Mouse (Mus musculus) heart, embryonic 11.5 days (tissue): ENCODE data around the gene Doxl2. TPM values are rescaled to one million over a fixed set of nuclear protein-coding genes. Genes with fewer than 3 reads are reported as not detected.
"Not testable (repeated sequence)": the region's sequence is repeated elsewhere in the genome, so short reads cannot be mapped to it uniquely, and the experiment has no call there.

Experiments used
- ATAC-seq: fragments of 200-750 bp; cut with Nextera tagmentation; replicated peaks from 2 replicates; pipeline ENCODE4 v1.8.0; 2017; ENCODE audit warnings: moderate library complexity; ENCODE audit not compliant: insufficient number of reproducible peaks, low FRiP score, low TSS enrichment
- H3K27ac ChIP-seq: fragments of 300-500 bp; sonication (generic); 2 replicates; pipeline ENCODE4 v1.5.1; 2014; ENCODE audit warnings: mild to moderate bottlenecking, low read depth, low read length
- H3K27me3 ChIP-seq: fragments of 300-500 bp; sonication (generic); 2 replicates; pipeline ENCODE4 v1.6.1; 2014; ENCODE audit warnings: mild to moderate bottlenecking, low read length, mixed read lengths; ENCODE audit not compliant: control insufficient read depth, insufficient read depth
- H3K36me3 ChIP-seq: fragments of 300-500 bp; sonication (generic); 2 replicates; pipeline ENCODE4 v1.6.1; 2014; ENCODE audit warnings: mild to moderate bottlenecking, low read length, moderate library complexity, mixed read lengths; ENCODE audit not compliant: control insufficient read depth, insufficient read depth
- H3K4me1 ChIP-seq: fragments of 300-500 bp; sonication (generic); 2 replicates; pipeline ENCODE4 v1.6.1; 2014; ENCODE audit warnings: low read length; ENCODE audit not compliant: control insufficient read depth, insufficient read depth
- H3K4me2 ChIP-seq: fragments of 300-500 bp; sonication (generic); 2 replicates; pipeline ENCODE4 v1.6.1; 2014; ENCODE audit warnings: mild to moderate bottlenecking, moderate library complexity
- H3K4me3 ChIP-seq: fragments of 300-500 bp; sonication (generic); 2 replicates; pipeline ENCODE4 v1.5.1; 2014; ENCODE audit warnings: low read depth, low read length
- H3K9ac ChIP-seq: fragments of 300-500 bp; sonication (generic); 2 replicates; pipeline ENCODE4 v1.6.1; 2014; ENCODE audit warnings: mild to moderate bottlenecking, low read depth, low read length, moderate library complexity
- H3K9me3 ChIP-seq: fragments of 300-500 bp; sonication (generic); replicated peaks from 2 replicates; pipeline ENCODE4 v1.6.1; 2016; ENCODE audit warnings: low read length; ENCODE audit not compliant: control insufficient read depth
- WGBS: fragments of 180-500 bp; shearing (Covaris S2); extraction: QIAGEN DNeasy Blood & Tissue Kit; methylation state at CpG from one replicate; pipeline ENCODE4 v1.1.7; 2014; ENCODE audit not compliant: insufficient replicate concordance; 5-methylcytosine and 5-hydroxymethylcytosine counted together
- polyA plus RNA-seq: library from polyadenylated mRNA; unstranded; fragments of >200 nt; fragmentation: Nextera tagmentation; extraction: Ambion mirVana; gene quantifications from 2 replicates; pipeline ENCODE4 v1.2.1, GENCODE M21; 2014

The Doxl2 gene
- polyA plus RNA-seq, 1 experiment from 2014 or later, result not detected

DNA sequence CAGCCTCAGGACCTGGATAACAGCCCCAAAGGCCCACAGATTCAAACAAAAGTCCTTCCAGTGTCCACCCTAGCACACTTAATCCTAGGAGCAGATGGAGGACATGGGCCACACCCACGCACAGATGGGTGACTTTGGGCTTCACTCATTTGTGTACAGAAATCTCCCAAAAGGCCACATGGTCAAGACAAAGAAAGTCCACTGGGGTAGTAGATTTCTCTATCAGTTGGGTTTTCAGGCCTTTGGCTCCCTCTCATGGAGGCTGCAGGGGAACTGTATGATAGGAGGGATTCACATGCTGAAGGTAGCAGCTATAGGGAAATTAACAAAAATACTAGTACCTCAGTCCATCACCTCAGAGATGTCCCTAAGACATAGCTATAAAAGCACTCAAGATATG is 16.7 kb upstream of the Doxl2 start:
- H3K27me3 ChIP-seq, result no peaks in the 10 kb centered on the region
- no peak for ATAC-seq
- no peak overlapping the region for H3K4me2 ChIP-seq
- H3K9me3 ChIP-seq, result no peaks in the 10 kb centered on the region
- no peaks in the 10 kb centered on the region for H3K36me3 ChIP-seq
- no peaks in the 10 kb centered on the region for H3K4me1 ChIP-seq
- no peak overlapping the region for H3K9ac ChIP-seq
- no peak overlapping the region for H3K4me3 ChIP-seq
- WGBS, result 76% methylated on average over 1 of the region's 1 CpGs
- no peak overlapping the region for H3K27ac ChIP-seq

DNA sequence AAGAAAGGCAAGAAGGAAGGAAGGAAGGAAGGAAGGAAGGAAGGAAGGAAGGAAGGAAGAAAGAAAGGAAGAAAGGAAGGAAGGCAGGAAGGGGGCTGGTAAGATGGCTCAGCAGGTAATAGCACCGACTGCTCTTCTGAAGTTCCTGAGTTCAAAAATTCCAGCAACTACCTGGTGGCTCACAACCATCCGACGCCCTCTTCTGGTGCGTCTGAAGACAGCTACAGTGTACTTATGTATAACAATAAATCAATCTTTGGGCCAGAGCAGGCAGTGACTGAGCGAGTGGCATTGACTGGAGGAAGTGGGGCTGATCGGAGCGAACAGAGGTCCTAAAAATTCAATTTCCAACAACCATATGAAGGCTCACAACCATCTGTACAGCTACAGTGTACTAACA is 15.6 kb upstream of the Doxl2 start:
- not testable (repeated sequence) for H3K4me2 ChIP-seq, H3K9ac ChIP-seq, ATAC-seq, H3K27me3 ChIP-seq, H3K36me3 ChIP-seq, H3K9me3 ChIP-seq, H3K27ac ChIP-seq, H3K4me3 ChIP-seq, H3K4me1 ChIP-seq
- WGBS, result 34% methylated on average over 7 of the region's 7 CpGs

DNA sequence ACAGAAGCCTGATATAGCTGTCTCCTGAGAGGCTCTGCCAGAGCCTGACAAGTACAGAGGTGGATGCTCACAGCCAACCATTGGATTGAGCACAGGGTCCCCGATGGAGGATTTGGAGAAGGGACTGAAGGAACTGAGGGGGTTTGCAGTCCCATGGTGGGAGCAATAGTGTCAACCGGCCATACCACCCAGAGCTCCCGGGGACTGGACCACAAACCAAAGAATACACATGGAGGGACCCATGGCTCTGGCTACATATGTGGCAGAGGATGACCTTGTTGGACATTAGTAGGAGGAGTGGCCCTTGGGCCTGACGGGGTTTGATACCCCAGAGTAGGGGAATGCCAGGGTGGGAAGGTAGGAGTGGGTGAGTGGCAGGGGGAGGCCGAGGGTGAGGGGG is 8.1 kb upstream of the Doxl2 start:
- not testable (repeated sequence) for H3K9me3 ChIP-seq, H3K4me2 ChIP-seq, H3K36me3 ChIP-seq, H3K9ac ChIP-seq, ATAC-seq, H3K4me1 ChIP-seq, H3K27ac ChIP-seq, H3K27me3 ChIP-seq, H3K4me3 ChIP-seq
- WGBS, result 77% methylated on average over 5 of the region's 5 CpGs

DNA sequence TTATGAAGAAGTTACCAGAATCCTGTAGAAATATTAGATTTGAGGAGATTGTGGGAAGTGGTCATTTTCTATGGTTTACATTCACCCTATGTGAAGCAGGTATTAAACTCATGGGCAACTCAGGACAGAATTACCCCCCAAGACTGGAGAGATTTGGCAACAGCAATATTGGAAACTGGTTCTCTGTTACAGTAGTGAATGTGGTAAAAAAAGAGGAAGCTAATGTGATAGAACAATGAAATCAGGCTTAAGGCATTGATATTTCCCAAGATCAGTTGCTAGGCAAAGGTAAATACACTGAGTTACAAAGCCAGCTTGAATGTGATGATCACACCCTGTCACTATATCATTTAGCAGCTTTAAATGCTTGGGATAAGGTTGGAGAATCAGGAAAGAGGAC is 6.9 kb upstream of the Doxl2 start:
- Histone ChIP-seq H3K9ac (no peak overlapping the region), H3K27me3 (no peaks in the 10 kb centered on the region), H3K4me3 (no peak overlapping the region), H3K27ac (no peak overlapping the region), H3K4me1 (no peaks in the 10 kb centered on the region), H3K4me2 (no peak overlapping the region), H3K9me3 (no peaks in the 10 kb centered on the region), H3K36me3 (no peaks in the 10 kb centered on the region)
- ATAC-seq, result no peak

DNA sequence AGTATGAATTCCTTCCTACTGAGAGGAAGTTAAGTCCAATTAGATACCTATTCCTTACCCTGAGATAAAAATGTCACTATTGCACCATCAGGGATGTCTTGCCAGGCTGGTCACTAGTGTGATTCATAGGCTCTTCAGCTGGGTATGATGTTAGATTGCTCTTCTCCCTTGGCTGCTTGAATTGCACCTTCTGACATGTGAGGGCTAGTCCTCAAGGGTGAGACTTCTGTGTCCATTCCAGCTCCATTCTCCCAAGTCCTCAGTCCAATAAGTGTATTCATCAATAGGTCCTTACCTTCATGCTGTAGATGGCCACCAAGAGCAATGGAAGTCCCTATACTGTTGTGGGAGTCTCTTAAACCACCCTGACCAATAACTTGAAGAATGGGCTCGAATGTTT is 4.9 kb downstream of the Doxl2 start:
- H3K4me1 ChIP-seq, result no peaks in the 10 kb centered on the region
- H3K27me3 ChIP-seq, result no peaks in the 10 kb centered on the region
- H3K9ac ChIP-seq, result no peak overlapping the region
- H3K36me3 ChIP-seq, result no peaks in the 10 kb centered on the region
- no peak for ATAC-seq
- H3K27ac ChIP-seq, result no peak overlapping the region
- H3K9me3 ChIP-seq, result no peaks in the 10 kb centered on the region
- no peak overlapping the region for H3K4me3 ChIP-seq
- H3K4me2 ChIP-seq, result no peak overlapping the region
- WGBS, result 45% methylated on average over 1 of the region's 1 CpGs

DNA sequence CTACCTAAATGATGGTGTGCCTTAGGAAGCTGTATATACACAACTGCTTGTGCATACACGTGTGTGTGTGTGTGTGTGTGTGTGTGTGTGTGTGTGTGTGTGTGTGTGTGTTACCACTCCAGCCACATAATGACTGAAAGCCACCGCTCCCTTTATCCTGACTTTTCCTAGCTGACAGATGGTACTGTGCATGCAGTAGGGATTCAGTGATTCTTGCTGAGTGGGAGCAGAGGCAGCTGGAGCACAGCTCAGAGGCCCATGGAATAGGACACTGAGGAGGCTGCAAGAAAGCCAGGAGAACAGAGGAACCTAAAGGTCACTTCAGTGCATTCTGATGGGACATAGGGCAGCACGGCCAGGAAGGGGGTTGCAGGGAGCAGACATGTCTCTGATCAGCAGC is 7.5 kb downstream of the Doxl2 start:
- H3K36me3 ChIP-seq, result no peaks in the 10 kb centered on the region
- no peak overlapping the region for H3K4me3 ChIP-seq
- H3K9me3 ChIP-seq, result no peaks in the 10 kb centered on the region
- WGBS, result 63% methylated on average over 3 of the region's 3 CpGs
- no peak overlapping the region for H3K27ac ChIP-seq
- no peak overlapping the region for H3K4me2 ChIP-seq
- H3K27me3 ChIP-seq, result no peaks in the 10 kb centered on the region
- ATAC-seq, result no peak
- no peaks in the 10 kb centered on the region for H3K4me1 ChIP-seq
- H3K9ac ChIP-seq, result no peak overlapping the region

DNA sequence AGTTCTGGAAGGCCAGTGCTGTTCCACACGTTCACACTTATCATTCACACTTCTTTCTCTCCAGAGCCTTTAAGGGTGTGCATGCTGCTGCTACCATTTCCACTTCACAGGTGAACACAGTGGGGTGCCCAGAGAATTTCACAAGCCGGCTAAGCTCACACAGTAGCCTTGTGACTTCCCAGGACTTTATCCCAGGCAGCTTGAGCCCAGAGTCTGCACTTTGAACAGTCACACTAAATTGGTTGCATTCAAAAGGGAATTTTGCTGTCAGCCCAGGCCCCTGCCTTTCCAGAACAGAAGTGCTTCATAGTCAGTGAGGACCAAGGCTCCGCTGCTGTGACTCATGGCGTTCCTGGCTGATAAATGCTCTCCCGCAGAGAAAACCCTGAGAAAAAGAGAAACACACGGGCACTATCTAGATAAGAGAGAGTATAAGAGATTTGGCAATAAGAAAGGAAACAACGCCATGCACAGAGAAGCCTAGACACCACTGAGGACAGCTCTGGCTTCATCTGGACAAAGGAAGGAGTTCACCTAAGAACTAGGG is 11.8 kb downstream of the Doxl2 start, which contains the start of gene Svs1:
TSS of gene Svs1 (plus strand) at position 418 of the 547 bp plus-strand sequence.
- no peaks in the 10 kb centered on the region for H3K27me3 ChIP-seq
- H3K4me3 ChIP-seq, result no peak within 1 kb of the TSS
- H3K9ac ChIP-seq, result no peak within 1 kb of the TSS
- no peaks in the 10 kb centered on the region for H3K36me3 ChIP-seq
- no peaks in the 10 kb centered on the region for H3K4me1 ChIP-seq
- H3K4me2 ChIP-seq, result no peak within 1 kb of the TSS
- 22% methylated on average over 7 of the region's 7 CpGs for WGBS
- no peak within 1 kb of the TSS for H3K27ac ChIP-seq
- no peaks in the 10 kb centered on the region for H3K9me3 ChIP-seq
- ATAC-seq, result no peak

DNA sequence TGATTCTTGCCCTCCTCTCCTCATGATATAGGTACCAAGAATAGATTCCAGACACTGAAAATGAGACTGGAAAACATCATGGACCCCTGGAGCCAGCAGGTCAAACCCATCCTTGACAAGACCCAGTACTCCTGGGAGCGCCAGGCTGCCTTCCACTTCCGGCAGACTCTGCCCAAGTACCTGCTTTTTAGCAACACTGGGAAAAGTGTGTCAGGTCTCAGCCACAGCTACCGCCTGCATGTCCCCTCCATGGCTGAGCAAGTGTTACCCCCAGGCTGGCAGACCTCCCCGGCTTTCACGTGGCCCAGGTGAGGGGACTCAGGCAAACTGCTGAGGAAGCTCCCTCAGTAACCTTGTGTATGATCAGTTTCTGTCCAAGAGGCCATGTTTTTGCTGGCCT is 15.2 kb downstream of the Doxl2 start:
- Histone ChIP-seq H3K9me3 (no peaks in the 10 kb centered on the region), H3K27me3 (no peaks in the 10 kb centered on the region), H3K4me2 (no peak overlapping the region), H3K27ac (no peak overlapping the region), H3K36me3 (no peaks in the 10 kb centered on the region), H3K4me3 (no peak overlapping the region), H3K9ac (no peak overlapping the region), H3K4me1 (no peaks in the 10 kb centered on the region)
- ATAC-seq, result no peak
- WGBS, result 79% methylated on average over 5 of the region's 5 CpGs

DNA sequence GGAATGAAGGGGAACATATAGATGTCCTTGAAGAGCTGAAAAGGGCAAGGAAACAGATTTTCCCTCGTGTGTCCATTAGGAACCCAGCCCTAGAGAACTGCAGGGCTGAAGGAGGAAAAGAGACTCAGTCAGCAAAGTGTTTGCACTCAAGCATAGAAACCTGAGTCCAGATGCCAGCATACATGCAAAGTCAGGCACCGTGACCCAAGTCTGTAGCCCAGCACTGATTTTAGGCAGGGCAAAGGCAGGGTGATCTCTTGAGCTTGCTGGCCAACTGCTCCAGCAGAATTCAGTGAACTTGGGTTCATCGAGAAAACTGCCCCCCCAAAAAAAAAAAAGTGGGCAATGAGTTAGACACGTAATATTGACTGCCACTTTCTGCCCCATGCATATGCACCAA is 17.2 kb downstream of the Doxl2 start:
- H3K4me2 ChIP-seq, result no peak overlapping the region
- WGBS, result 68% methylated on average over 4 of the region's 4 CpGs
- no peaks in the 10 kb centered on the region for H3K27me3 ChIP-seq
- ATAC-seq, result no peak
- no peaks in the 10 kb centered on the region for H3K36me3 ChIP-seq
- H3K9me3 ChIP-seq, result no peaks in the 10 kb centered on the region
- no peaks in the 10 kb centered on the region for H3K4me1 ChIP-seq
- H3K9ac ChIP-seq, result no peak overlapping the region
- H3K4me3 ChIP-seq, result no peak overlapping the region
- H3K27ac ChIP-seq, result no peak overlapping the region
